Mouse (Mus musculus) hindbrain, embryonic 13.5 days (tissue): ENCODE results near the gene Ubap2. TPM values are rescaled to one million over a fixed set of nuclear protein-coding genes. Genes with fewer than 3 reads are reported as not detected.

Experiments
- ATAC-seq: fragments of 200-750 bp; cut with Nextera tagmentation; 2 replicates; pipeline ENCODE4 v1.8.0; 2017; ENCODE audit warnings: moderate TSS enrichment; ENCODE audit not compliant: low FRiP score
- H3K27ac ChIP-seq: fragments of 300-500 bp; sonication (generic); 2 replicates; pipeline ENCODE4 v1.5.1; 2015; ENCODE audit warnings: inconsistent platforms, mild to moderate bottlenecking, moderate library complexity
- H3K27me3 ChIP-seq: fragments of 300-500 bp; sonication (generic); 2 replicates; pipeline ENCODE4 v1.6.1; 2015; ENCODE audit warnings: mild to moderate bottlenecking, inconsistent platforms
- H3K36me3 ChIP-seq: fragments of 300-500 bp; sonication (generic); 2 replicates; pipeline ENCODE4 v1.6.1; 2015; ENCODE audit warnings: mild to moderate bottlenecking, inconsistent platforms
- H3K4me1 ChIP-seq: fragments of 300-500 bp; sonication (generic); replicated peaks from 2 replicates; pipeline ENCODE4 v1.6.1; 2015; ENCODE audit warnings: inconsistent platforms
- H3K4me2 ChIP-seq: fragments of 300-500 bp; sonication (generic); 2 replicates; pipeline ENCODE4 v1.6.1; 2015; ENCODE audit warnings: inconsistent platforms, mild to moderate bottlenecking, moderate library complexity
- H3K4me3 ChIP-seq: fragments of 300-500 bp; sonication (generic); 2 replicates; pipeline ENCODE4 v1.5.1; 2015; ENCODE audit warnings: mild to moderate bottlenecking, inconsistent platforms
- H3K9ac ChIP-seq: fragments of 300-500 bp; sonication (generic); 2 replicates; pipeline ENCODE4 v1.6.1; 2015; ENCODE audit warnings: mild to moderate bottlenecking, inconsistent platforms
- H3K9me3 ChIP-seq: fragments of 300-500 bp; sonication (generic); 2 replicates; pipeline ENCODE4 v1.6.1; 2016; ENCODE audit warnings: inconsistent platforms
- WGBS: fragments of 180-500 bp; shearing (Covaris S2); methylation state at CpG from one replicate; pipeline ENCODE4 v1.1.7; 2015; 5-methylcytosine and 5-hydroxymethylcytosine counted together
- polyA plus RNA-seq: library from polyadenylated mRNA; unstranded; fragments of >200 nt; fragmentation: Nextera tagmentation; extraction: Ambion mirVana; gene quantifications from 2 replicates; pipeline ENCODE4 v1.2.1, GENCODE M21; 2015

Gene Ubap2
- polyA plus RNA-seq, 1 experiment from 2014 or later, result 51.1 TPM

GRCm38 (mm10) chr4:41149891-41150290, 125.1 kb downstream of the Ubap2 start:
- WGBS, result 79% methylated on average over 3 of the region's 3 CpGs
- peaks cover 8% of the 10 kb centered on the region; the same call in 1 of the 2 replicates for H3K4me1 ChIP-seq
- no peak overlapping the region for H3K9ac ChIP-seq
- no peak overlapping the region for H3K4me3 ChIP-seq
- no peaks in the 10 kb centered on the region for H3K9me3 ChIP-seq
- H3K27me3 ChIP-seq, result no peaks in the 10 kb centered on the region
- no peak overlapping the region for H3K4me2 ChIP-seq
- H3K36me3 ChIP-seq, result no peaks in the 10 kb centered on the region
- H3K27ac ChIP-seq, result no peak overlapping the region
- no peak for ATAC-seq

Other genes with a start within 250 kb of the Ubap2 start
- not detected in 2 replicates for gene Aqp7, start 227.0 kb downstream of the Ubap2 start, polyA plus RNA-seq
- 0.18 TPM in 1 of 2 replicates, not detected in the other for gene Aqp3, start 177.0 kb downstream of the Ubap2 start, polyA plus RNA-seq
- gene Nol6, start 150.7 kb downstream of the Ubap2 start, polyA plus RNA-seq, result 31.0 and 32.5 TPM in 2 replicates
- gene Ube2r2, start 139.4 kb downstream of the Ubap2 start, polyA plus RNA-seq, result 71.3 and 79.8 TPM in 2 replicates
- 81.7 and 82.6 TPM in 2 replicates for gene Dcaf12, start 39.7 kb upstream of the Ubap2 start, polyA plus RNA-seq
- 70.4 and 71.8 TPM in 2 replicates for gene Ubap1, start 73.9 kb upstream of the Ubap2 start, polyA plus RNA-seq
- gene Kif24, start 189.7 kb upstream of the Ubap2 start, polyA plus RNA-seq, result 4.6 and 5.1 TPM in 2 replicates
- 58.0 and 60.4 TPM in 2 replicates for gene Nudt2, start 190.0 kb upstream of the Ubap2 start, polyA plus RNA-seq
- 7.0 TPM in 2 replicates for gene AI464131, start 227.9 kb upstream of the Ubap2 start, polyA plus RNA-seq
- gene 1110017D15Rik, start 242.2 kb upstream of the Ubap2 start, polyA plus RNA-seq, result 9.8 and 17.9 TPM in 2 replicates